Mouse (Mus musculus) lung, embryonic 16.5 days (tissue): ENCODE data around the gene Limch1. TPM values are rescaled to one million over a fixed set of nuclear protein-coding genes. Genes with fewer than 3 reads are reported as not detected.

Source experiments
- ATAC-seq: fragments of 200-750 bp; cut with Nextera tagmentation; 2 replicates; pipeline ENCODE4 v1.8.0; 2017; ENCODE audit warnings: low read depth, mild to moderate bottlenecking, moderate library complexity
- H3K27ac ChIP-seq: fragments of 300-500 bp; sonication (generic); 2 replicates; pipeline ENCODE4 v1.5.1; 2014; ENCODE audit warnings: mild to moderate bottlenecking, control low read depth, low read length
- H3K27me3 ChIP-seq: fragments of 300-500 bp; sonication (generic); 2 replicates; pipeline ENCODE4 v1.6.1; 2014; ENCODE audit warnings: low read depth, low read length, mixed read lengths; ENCODE audit not compliant: control insufficient read depth, insufficient read depth
- H3K36me3 ChIP-seq: fragments of 300-500 bp; sonication (generic); 2 replicates; pipeline ENCODE4 v1.6.1; 2014; ENCODE audit warnings: low read length; ENCODE audit not compliant: control insufficient read depth, insufficient read depth
- H3K4me1 ChIP-seq: fragments of 300-500 bp; sonication (generic); replicated peaks from 2 replicates; pipeline ENCODE4 v1.6.1; 2014; ENCODE audit warnings: low read length, mixed read lengths; ENCODE audit not compliant: control insufficient read depth, insufficient read depth
- H3K4me2 ChIP-seq: fragments of 300-500 bp; sonication (generic); 2 replicates; pipeline ENCODE4 v1.6.1; 2014; ENCODE audit warnings: low read depth, low read length, control low read depth
- H3K4me3 ChIP-seq: fragments of 300-500 bp; sonication (generic); 2 replicates; pipeline ENCODE4 v1.5.1; 2014; ENCODE audit warnings: mild to moderate bottlenecking, low read length, control low read depth
- H3K9ac ChIP-seq: fragments of 300-500 bp; sonication (generic); 2 replicates; pipeline ENCODE4 v1.6.1; 2014; ENCODE audit warnings: low read length, control low read depth
- H3K9me3 ChIP-seq: fragments of 300-500 bp; sonication (generic); 2 replicates; pipeline ENCODE4 v1.6.1; 2016; ENCODE audit warnings: low read length; ENCODE audit not compliant: control insufficient read depth
- WGBS: fragments of 180-500 bp; shearing (Covaris S2); extraction: QIAGEN DNeasy Blood & Tissue Kit; methylation state at CpG from one replicate; pipeline ENCODE4 v1.1.7; 2014; 5-methylcytosine and 5-hydroxymethylcytosine counted together
- polyA plus RNA-seq: library from polyadenylated mRNA; unstranded; fragments of >200 nt; fragmentation: Nextera tagmentation; extraction: Ambion mirVana; gene quantifications from 2 replicates; pipeline ENCODE4 v1.2.1, GENCODE M21; 2015

The Limch1 gene
- polyA plus RNA-seq: 97.4 and 109 TPM in 2 replicates

DNA sequence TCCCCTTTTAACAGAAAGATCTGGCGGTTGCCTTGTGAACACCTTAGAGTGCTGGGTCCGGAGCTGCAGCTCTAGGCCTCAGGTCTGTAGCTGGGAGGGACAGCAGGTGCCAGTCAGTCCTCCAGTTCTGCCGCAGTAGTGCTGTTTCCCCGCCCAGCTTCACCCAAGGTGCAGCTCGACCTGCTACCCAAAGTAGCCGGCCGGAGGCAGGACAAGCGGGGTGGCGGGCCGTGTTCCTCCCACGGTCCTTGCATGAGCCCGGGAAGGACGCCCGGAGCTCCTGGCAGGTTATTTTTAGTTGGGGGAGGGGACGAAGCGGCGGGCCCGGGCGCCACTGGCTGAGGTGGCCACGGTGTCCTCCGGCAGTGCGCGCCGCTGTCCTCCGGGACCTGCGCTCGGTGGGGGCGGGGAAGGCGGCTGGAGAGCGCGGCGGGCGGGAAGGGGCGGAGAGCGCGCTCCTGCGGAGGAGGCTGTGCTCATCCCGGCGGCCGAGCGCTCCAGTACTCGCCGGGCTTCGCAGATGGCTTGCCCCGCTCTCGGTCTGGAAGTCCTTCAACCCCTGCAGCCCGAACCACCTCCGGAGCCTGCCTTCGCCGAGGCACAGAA, at the start of gene Limch1:
Limch1 (plus strand) TSS at position 438 of the 606 bp plus-strand sequence.
- peaks cover 4% of the 10 kb centered on the region; the same call in 1 of the 2 replicates for H3K27me3 ChIP-seq
- 0% methylated on average over 30 of the region's 50 CpGs for WGBS

DNA sequence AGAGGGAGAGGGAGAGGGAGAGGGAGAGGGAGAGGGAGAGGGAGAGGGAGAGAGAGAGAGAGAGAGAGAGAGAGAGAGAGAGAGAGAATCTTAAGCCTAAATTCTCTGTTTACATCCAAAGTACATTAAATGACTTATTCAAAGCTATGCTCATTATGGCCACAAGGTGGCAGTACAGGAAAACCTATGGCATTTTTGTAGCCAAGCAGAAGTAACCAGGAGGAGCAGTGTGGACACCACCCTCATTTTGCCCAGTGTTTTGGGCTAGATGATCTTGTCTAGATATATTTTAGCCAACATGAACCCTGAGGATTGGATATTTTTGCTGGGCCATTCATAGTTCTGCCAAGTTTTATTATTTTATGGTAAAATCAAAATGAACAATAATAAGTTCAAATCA, 48.5 kb upstream of the Limch1 start:
- no peaks in the 10 kb centered on the region for H3K27me3 ChIP-seq
- no peak overlapping the region for H3K9ac ChIP-seq
- H3K4me1 ChIP-seq: no peaks in the 10 kb centered on the region
- H3K4me2 ChIP-seq: no peak overlapping the region
- H3K27ac ChIP-seq: no peak overlapping the region
- no peaks in the 10 kb centered on the region for H3K36me3 ChIP-seq
- no peak overlapping the region for H3K4me3 ChIP-seq
- no peak for ATAC-seq
- H3K9me3 ChIP-seq: no peaks in the 10 kb centered on the region

More for the DNA sequence above, at the start of gene Limch1:
- peak within 1 kb of the TSS; percentile 77 for H3K27ac ChIP-seq
- peaks cover 10% of the 10 kb centered on the region; the same call in 1 of the 2 replicates for H3K4me1 ChIP-seq
- H3K4me2 ChIP-seq: peak within 1 kb of the TSS; percentile 93
- no peaks in the 10 kb centered on the region for H3K36me3 ChIP-seq
- H3K9me3 ChIP-seq: no peaks in the 10 kb centered on the region
- peak within 1 kb of the TSS; percentile 81 for H3K4me3 ChIP-seq
- peak within 1 kb of the TSS; percentile 74 for H3K9ac ChIP-seq
- ATAC-seq: peak; percentile 88

DNA sequence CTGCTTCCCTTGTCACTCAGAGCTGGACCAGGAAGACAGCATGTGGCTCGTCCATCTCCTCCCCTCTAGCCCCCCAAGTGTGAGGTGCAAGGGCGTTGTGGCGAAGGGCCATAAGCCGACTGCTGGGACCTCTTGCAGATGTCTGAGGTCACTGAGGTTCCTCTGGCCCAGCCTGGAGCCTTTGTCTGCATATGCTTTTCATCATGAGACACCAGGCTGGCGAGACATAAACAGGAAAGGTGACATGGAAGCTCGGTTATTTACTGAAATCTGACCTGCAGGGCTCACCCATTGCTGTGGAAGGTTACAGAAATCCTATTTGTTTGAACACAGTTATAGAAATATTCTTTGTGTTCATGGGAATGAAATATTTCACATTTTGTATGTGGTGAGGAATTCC, 45.7 kb upstream of the Limch1 start:
- Histone ChIP-seq H3K4me3 (no peak overlapping the region), H3K9ac (no peak overlapping the region), H3K36me3 (no peaks in the 10 kb centered on the region), H3K4me1 (peaks cover 4% of the 10 kb centered on the region; the same call in 1 of the 2 replicates), H3K27ac (no peak overlapping the region), H3K27me3 (no peaks in the 10 kb centered on the region), H3K9me3 (no peaks in the 10 kb centered on the region), H3K4me2 (no peak overlapping the region)
- peak; percentile 88 for ATAC-seq
- WGBS: 36% methylated on average over 6 of the region's 6 CpGs

DNA sequence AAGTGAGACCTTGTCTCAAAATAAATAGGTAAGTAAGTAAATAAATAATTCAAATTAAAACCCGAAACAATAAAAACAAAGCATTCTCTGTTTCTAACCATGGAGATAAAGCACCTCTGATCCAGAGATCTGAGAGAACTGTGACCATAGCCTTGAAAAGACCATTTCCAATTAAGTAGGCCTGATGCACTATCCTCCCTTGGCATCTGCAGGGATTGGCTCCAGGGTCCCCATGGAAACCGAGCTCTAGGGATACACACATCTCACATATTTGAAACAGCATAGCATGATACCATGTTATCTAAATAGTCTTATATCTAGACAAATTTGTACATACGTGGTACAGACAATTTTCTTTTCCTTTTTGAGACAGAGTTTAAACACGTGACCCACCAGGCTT, 43.7 kb upstream of the Limch1 start:
- 78% methylated on average over 4 of the region's 4 CpGs for WGBS
- ATAC-seq: no peak
- H3K27me3 ChIP-seq: no peaks in the 10 kb centered on the region

DNA sequence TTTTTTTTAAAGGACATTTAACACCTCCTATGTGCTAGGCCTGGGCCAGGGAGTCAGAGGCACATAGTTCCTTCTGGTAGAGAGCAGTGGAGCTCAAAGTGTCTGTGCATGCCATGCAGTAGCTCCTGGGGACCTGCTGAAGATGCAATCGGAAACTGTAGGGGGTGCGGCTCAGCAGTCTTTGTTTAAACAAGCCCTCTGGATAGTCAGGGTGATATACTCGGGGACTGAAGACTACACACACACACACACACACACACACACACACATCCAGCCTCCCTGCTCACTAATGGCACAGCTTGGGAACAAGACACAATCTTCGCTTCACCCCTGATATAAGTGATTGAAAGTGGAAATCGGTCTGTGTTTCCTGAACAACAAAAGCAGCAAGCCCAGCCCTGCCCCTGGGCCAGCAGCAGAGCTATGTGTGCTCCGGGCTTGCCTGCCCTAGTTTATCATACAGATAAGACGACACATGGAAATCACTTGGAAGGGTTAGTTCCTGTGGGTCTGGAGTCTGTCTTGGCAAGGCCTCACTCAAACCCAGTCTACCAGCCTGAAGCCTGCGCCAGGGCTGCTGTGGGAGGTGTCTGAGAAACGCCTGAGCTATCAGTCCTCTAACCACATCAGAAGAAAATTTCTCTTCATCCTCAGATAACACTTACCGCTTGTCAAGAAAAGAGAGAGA, 42.2 kb upstream of the Limch1 start:
- Histone ChIP-seq H3K27ac (0 out of 2 replicates have a peak overlapping the region, but pooled peaks have one; percentile 5), H3K4me1 (peaks cover 4% of the 10 kb centered on the region; the same call in 1 of the 2 replicates), H3K9ac (no peak overlapping the region), H3K4me2 (no peak overlapping the region), H3K9me3 (no peaks in the 10 kb centered on the region), H3K4me3 (no peak overlapping the region), H3K27me3 (no peaks in the 10 kb centered on the region), H3K36me3 (no peaks in the 10 kb centered on the region)
- WGBS: 13% methylated on average over 10 of the region's 10 CpGs
- peak; percentile 34 for ATAC-seq

More for the DNA sequence above, 43.7 kb upstream of the Limch1 start:
- Histone ChIP-seq H3K36me3 (no peaks in the 10 kb centered on the region), H3K9ac (no peak overlapping the region), H3K27ac (no peak overlapping the region), H3K4me1 (peaks cover 4% of the 10 kb centered on the region; the same call in 1 of the 2 replicates), H3K4me3 (no peak overlapping the region), H3K4me2 (no peak overlapping the region), H3K9me3 (no peaks in the 10 kb centered on the region)

DNA sequence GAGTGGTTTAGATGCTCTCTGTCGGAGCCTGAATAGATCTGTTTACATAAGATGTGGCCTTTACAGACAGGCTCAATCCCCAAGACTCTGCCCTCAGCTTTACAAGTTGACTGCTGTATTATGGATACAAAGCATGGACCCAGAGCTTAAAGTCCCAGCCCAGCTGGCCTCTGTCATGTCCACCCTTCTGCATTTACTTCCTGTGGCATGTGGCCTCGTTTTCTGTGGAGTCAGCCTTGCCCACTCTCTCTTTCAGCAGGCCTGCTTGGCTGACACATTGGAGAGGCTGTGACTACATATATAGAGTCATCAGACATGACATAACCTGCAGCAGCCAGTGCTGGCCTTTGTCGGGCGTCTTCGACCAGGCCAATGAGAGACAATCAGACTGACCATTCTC, 37.8 kb upstream of the Limch1 start:
- H3K36me3 ChIP-seq: no peaks in the 10 kb centered on the region
- H3K9ac ChIP-seq: no peak overlapping the region
- no peak overlapping the region for H3K27ac ChIP-seq
- H3K4me2 ChIP-seq: no peak overlapping the region
- no peaks in the 10 kb centered on the region for H3K9me3 ChIP-seq
- WGBS: 58% methylated on average over 5 of the region's 5 CpGs
- H3K27me3 ChIP-seq: no peaks in the 10 kb centered on the region
- ATAC-seq: peak; percentile 63
- no peak overlapping the region for H3K4me3 ChIP-seq
- H3K4me1 ChIP-seq: peaks cover 10% of the 10 kb centered on the region

DNA sequence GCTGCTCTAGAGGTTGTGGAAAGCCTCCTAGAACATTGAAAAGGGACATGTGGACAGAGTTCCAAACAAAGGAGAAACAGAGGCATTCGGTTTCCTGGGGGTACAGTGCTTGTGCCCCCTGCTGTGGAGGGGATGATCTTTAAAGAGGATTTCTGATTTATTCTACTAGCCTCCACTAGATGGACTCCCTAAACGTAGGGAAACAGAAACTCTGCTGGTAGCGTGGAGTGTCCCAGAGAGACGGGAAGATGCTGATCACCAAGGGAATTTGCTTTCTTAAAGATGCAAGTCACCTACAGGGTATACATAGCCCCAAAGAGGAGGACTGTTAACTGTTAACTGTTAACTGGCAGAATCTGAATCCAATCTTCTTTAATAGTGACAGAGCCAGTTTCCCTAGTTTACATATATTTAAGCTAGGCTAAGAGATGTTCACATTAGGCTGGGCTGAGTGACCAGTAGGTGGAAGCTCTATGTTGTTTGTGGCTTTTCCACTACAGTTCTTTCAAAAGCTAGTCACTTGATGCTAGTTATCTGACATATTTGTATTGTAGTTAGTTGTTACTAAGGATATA, 35.1 kb upstream of the Limch1 start:
- no peak overlapping the region for H3K4me3 ChIP-seq
- ATAC-seq: no peak
- no peak overlapping the region for H3K27ac ChIP-seq
- H3K9me3 ChIP-seq: no peaks in the 10 kb centered on the region
- 19% methylated on average over 4 of the region's 4 CpGs for whole genome bisulfite sequencing
- H3K27me3 ChIP-seq: no peaks in the 10 kb centered on the region
- H3K4me2 ChIP-seq: no peak overlapping the region
- H3K9ac ChIP-seq: no peak overlapping the region
- H3K36me3 ChIP-seq: no peaks in the 10 kb centered on the region
- peaks cover 12% of the 10 kb centered on the region for H3K4me1 ChIP-seq

DNA sequence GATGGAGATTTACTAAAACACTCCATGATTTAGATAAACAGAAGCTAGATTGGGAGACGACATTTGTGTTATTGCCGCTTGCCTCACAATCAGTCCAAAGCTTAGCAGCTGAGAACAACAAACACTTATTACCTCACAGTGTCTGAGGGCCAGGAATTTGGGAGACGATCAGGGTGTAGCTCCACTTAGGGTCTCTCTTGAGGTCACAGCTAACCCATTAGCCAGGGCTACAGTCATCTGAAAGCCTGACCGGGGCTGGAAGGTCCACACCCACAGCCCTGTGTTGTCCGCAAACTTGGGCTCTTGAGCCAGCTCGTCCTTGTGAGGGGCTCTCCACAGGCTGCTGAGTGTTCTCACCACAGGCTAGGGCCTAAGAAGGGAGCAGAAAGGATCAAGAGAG, 32.8 kb upstream of the Limch1 start:
- Histone ChIP-seq H3K4me1 (peaks cover 16% of the 10 kb centered on the region), H3K4me3 (no peak overlapping the region), H3K27ac (peak overlapping the region; percentile 63), H3K9me3 (no peaks in the 10 kb centered on the region), H3K27me3 (no peaks in the 10 kb centered on the region), H3K4me2 (no peak overlapping the region), H3K9ac (peak overlapping the region; percentile 45; the same call in 1 of the 2 replicates), H3K36me3 (no peaks in the 10 kb centered on the region)
- ATAC-seq: peak; percentile 63
- 29% methylated on average over 6 of the region's 6 CpGs for WGBS

DNA sequence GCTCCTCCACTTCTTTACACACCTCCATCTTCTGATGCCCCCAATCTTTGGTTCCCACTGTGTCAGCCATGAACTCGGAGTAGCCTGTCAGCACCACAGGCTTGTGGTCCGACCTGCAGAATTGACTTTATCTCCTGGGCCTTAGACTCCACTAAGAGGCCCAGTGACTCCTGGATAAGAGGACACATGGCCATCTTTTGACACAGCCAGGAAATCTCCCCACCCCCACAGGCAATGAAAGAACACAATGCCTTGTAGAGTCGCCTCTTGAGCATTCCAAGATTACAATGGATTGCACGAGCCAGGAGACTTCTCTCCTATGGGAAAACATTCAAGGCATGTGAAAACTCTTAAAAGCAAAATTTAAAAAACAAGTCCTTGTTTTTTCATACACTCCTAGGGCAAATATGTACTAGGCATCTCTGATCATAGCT, 30.1 kb upstream of the Limch1 start:
- Histone ChIP-seq H3K4me3 (no peak overlapping the region), H3K4me1 (peaks cover 16% of the 10 kb centered on the region), H3K36me3 (no peaks in the 10 kb centered on the region), H3K4me2 (no peak overlapping the region), H3K9me3 (no peaks in the 10 kb centered on the region), H3K27ac (no peak overlapping the region), H3K27me3 (no peaks in the 10 kb centered on the region), H3K9ac (no peak overlapping the region)
- ATAC-seq: no peak
- 58% methylated on average over 4 of the region's 4 CpGs for WGBS
